Mouse (Mus musculus): ENCODE data around the gene Dcp1b.

DNA sequence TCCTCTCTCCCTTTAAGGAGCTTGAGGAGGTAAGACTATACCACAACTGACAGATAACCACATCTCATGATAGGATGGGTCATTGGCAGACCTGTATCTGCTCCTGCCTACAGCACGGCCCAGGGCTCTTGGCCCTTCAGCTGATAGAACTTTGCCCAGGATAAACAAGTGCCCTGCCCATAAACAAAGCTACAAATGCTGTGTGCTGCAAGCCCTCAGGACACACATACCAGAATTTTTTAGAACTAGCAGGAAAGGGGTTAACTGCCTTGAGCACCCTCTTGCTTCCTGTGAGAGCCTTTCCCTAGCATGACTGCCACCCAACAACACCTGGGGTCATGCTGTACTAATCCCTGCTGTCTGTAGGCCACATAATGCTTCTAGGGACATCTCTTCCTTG, 47.0 kb upstream of the Dcp1b start:
- no peak for TF ChIP-seq POLR2A (IDR thresholded peaks at IDR 0.05; ENCODE audit: insufficient read depth, low read depth, low read length)
- no peak for TF ChIP-seq CTCF (IDR thresholded peaks at IDR 0.05; ENCODE audit: insufficient read depth, low read depth, low read length)

Measured in olfactory bulb, adult 2 months (tissue).